Mouse (Mus musculus) ES-Bruce4 (cell line): ENCODE measurements at regions not wholly inside any gene's neighbourhood (a gene's known extent, or its start where the extent isn't known, plus 50 kb on each side); places are given as distances from the start of the nearest gene placed in this dataset.

Experiments used
- EP300 ChIP-seq: IDR thresholded peaks from 2 replicates; pipeline ENCODE4 v1.6.1; 2011; ENCODE audit warnings: low read depth, low read length; ENCODE audit not compliant: insufficient read depth
- POLR2A ChIP-seq: IDR thresholded peaks from one replicate; pipeline ENCODE4 v1.8.1; 2011; ENCODE audit warnings: low read length; ENCODE audit not compliant: insufficient read depth

DNA sequence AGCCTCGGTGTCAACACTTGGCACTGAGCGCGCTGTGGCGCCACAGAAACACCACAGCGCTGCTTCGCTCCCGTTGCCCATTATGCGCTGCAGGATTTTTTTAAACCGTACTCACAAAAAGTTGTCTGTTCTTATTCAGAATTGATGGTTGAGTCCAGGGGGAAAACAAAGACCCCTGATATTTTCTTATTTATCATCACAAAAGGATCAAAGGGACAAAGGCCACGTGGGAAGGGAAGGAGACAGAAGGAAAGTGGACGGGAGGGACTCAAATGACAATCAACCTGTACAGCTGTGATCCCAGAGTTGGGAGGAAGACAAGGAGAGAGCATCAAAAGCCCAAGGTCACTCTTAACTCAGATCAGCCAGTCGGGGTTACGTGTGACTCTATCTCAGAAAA is 100.4 kb downstream of the Ddx11 start:
- TF ChIP-seq POLR2A, result no peak
- TF ChIP-seq EP300, result no peak
